Mouse (Mus musculus): ENCODE results near the gene Kazn.

The Kazn gene

GRCm38 (mm10) chr4:142060455-142061378 lies 178.5 kb downstream of the Kazn start:
- no peak for DNase-seq (ENCODE audit: inconsistent age in 2 of 2, low spot score in 1 of 2)

DNA sequence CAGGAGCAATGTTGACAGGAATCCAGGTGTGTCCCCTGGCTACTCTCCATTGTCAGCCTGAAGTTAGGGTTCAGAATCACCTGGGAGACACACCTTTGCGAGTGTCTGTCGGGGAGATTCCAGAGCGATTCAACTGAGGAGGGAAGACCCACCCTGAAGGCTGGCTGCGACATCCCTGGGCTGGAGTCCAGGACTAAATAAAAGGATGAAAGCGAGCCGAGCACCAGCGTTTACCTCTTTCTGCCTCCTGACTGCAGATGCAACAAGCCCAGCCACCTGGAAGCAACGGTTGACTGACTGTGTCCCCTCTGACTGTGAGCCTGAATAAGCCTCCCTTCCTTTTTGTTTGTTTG lies 179.4 kb downstream of the Kazn start:
- no peak for DNase-seq (ENCODE audit: inconsistent age in 2 of 2, low spot score in 1 of 2)

DNA sequence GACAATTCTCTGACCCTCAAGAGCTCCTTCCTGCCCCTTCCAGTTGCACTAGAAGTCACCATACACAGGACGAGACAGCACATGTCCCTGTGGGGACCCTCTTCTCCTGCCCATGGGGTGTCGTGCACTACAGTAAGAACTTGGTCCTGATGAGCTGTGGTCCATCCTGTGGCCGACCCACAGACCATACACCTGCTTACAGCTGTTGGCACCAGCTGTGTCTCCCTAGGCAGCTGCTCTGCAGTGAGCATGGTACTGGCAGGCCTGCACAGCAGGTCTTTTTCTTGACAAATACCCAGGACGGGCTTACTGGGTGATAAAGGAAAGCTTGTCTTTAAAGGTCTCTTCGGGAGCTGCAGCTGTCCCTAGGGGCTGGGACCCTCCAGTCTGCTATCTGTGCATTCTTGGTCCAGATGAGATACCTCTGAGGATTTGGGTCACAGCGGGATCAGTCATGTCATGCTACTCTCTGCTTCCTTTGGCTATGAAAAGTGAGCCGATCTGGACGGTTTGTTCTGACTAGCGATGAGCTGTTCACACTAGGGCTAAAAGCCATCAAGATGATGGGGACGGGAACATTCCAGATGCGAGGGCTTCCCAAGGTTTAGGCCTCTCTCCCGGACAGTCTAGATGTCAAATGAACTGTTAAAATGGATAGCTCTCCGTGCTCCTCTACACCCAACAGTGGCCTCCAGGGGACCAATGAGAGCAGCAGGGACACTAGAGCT lies 179.9 kb downstream of the Kazn start:
- no peak for DNase-seq (ENCODE audit: inconsistent age in 2 of 2, low spot score in 1 of 2)

- DNase-seq (ENCODE audit: inconsistent age in 2 of 2, low spot score in 1 of 2), result no peak
Observed at GRCm38 (mm10) chr4:142057529-142058216, 181.5 kb downstream of the Kazn start.

- DNase-seq (ENCODE audit: inconsistent age in 2 of 2, low spot score in 1 of 2), result no peak
Observed at GRCm38 (mm10) chr4:142055600-142055999, 183.6 kb downstream of the Kazn start.

- DNase-seq (ENCODE audit: inconsistent age in 2 of 2, low spot score in 1 of 2), result no peak
Observed at GRCm38 (mm10) chr4:142054580-142054979, 184.6 kb downstream of the Kazn start.

GRCm38 (mm10) chr4:142053661-142054448 lies 185.3 kb downstream of the Kazn start:
- peak in 1 of 2 experiments; percentile 45 for DNase-seq (ENCODE audit: inconsistent age in 2 of 2, low spot score in 1 of 2)

- no peak for DNase-seq (ENCODE audit: inconsistent age in 2 of 2, low spot score in 1 of 2)
Observed at GRCm38 (mm10) chr4:142053261-142053660, 185.9 kb downstream of the Kazn start.

GRCm38 (mm10) chr4:142052391-142053132 lies 186.6 kb downstream of the Kazn start:
- no peak for DNase-seq (ENCODE audit: inconsistent age in 2 of 2, low spot score in 1 of 2)

Measured in adrenal gland, adult (tissue).